Mouse (Mus musculus): ENCODE measurements around the gene Mpi. TPM values are rescaled to one million over a fixed set of nuclear protein-coding genes. Genes with fewer than 3 reads are reported as not detected.

Gene Mpi
- polyA plus RNA-seq, 1 experiment from 2014 or later, result 47.5 TPM

DNA sequence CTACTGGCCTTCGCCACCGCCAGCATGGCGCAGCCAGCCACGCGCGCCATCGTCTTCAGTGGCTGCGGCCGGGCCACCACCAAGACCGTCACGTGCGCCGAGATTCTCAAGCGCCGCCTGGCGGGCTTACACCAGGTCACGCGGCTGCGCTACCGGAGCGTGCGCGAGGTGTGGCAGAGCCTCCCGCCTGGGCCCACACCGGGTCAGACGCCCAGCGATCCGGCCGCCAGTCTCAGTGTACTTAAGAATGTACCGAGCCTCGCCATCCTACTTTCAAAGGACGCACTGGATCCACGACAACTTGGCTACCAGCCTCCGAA, 48.2 kb downstream of the Mpi start:
- DNase-seq (ENCODE audit: low spot score) (peak; percentile 70), ATAC-seq (peak; percentile 27; the same call in 1 of the 2 replicates)
- no peak overlapping the region for H3K27ac ChIP-seq (ENCODE audit: low read depth, low read length)
- peak overlapping the region; percentile 93 for H3K4me2 ChIP-seq (ENCODE audit: low read length)
- no peaks in the 10 kb centered on the region for H3K36me3 ChIP-seq (ENCODE audit: control insufficient read depth, insufficient read depth, low read length)
- WGBS, result 1% methylated on average over 34 of the region's 34 CpGs
- H3K4me1 ChIP-seq (ENCODE audit: control insufficient read depth, insufficient read depth, low read length), result peaks cover 26% of the 10 kb centered on the region
- H3K9ac ChIP-seq (ENCODE audit: low read length), result peak overlapping the region; percentile 56
- H3K4me3 ChIP-seq (ENCODE audit: low read depth, low read length), result peak overlapping the region; percentile 40
- H3K9me3 ChIP-seq (replicated peaks; ENCODE audit: control insufficient read depth, low read length), result no peaks in the 10 kb centered on the region
- H3K27me3 ChIP-seq (replicated peaks; ENCODE audit: control insufficient read depth, insufficient read depth, low read length), result peaks cover 47% of the 10 kb centered on the region

DNA sequence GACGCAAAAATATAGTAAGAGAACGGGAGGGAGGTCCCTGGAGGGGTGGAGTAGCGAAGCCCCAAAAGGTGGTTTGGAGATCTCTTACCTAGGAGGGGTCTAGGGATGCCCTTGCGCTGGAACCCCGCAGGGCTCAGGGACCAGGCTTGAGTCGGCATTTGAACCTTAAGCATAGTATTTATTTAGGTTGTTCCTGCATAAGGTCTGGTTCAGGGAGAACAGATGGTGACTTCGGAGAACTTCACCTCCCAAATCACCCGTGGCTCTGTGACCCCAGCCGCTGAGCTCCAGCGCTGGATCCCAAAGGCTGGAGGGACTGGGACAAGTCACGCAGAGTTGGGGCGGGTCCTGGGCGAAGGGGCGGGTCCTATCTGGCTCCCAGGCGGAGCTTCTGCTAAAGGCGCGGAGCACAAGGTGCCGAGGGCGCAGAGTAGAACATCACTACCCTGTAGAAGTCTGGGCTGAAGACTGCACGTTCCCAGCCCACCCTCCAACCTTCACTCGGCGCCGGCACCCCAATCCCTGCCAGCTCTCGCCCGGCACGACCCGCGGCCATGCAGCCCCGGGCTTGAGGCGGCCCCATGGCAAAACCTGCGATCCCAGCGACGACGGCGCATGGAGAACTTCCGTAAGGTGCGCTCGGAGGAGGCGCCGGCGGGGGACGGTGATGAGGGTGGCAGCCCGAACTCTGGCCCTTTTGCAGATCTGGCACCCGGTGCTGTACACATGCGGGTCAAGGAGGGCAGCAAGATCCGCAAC, 48.8 kb downstream of the Mpi start, which contains the start of gene Rpp25:
Gene Rpp25 (plus strand): TSS at position 405 of the 759 bp plus-strand sequence.
- Histone ChIP-seq H3K4me3 (ENCODE audit: low read depth, low read length) (peak within 1 kb of the TSS; percentile 40), H3K9me3 (replicated peaks; ENCODE audit: control insufficient read depth, low read length) (no peaks in the 10 kb centered on the region), H3K9ac (ENCODE audit: low read length) (peak within 1 kb of the TSS; percentile 56), H3K4me1 (ENCODE audit: control insufficient read depth, insufficient read depth, low read length) (peaks cover 26% of the 10 kb centered on the region), H3K36me3 (ENCODE audit: control insufficient read depth, insufficient read depth, low read length) (no peaks in the 10 kb centered on the region), H3K4me2 (ENCODE audit: low read length) (peak within 1 kb of the TSS; percentile 93), H3K27me3 (replicated peaks; ENCODE audit: control insufficient read depth, insufficient read depth, low read length) (peaks cover 47% of the 10 kb centered on the region), H3K27ac (ENCODE audit: low read depth, low read length) (peak within 1 kb of the TSS; percentile 94)
- ATAC-seq (peak; percentile 60), DNase-seq (ENCODE audit: low spot score) (peak; percentile 58)
- 1% methylated on average over 46 of the region's 46 CpGs for WGBS

DNA sequence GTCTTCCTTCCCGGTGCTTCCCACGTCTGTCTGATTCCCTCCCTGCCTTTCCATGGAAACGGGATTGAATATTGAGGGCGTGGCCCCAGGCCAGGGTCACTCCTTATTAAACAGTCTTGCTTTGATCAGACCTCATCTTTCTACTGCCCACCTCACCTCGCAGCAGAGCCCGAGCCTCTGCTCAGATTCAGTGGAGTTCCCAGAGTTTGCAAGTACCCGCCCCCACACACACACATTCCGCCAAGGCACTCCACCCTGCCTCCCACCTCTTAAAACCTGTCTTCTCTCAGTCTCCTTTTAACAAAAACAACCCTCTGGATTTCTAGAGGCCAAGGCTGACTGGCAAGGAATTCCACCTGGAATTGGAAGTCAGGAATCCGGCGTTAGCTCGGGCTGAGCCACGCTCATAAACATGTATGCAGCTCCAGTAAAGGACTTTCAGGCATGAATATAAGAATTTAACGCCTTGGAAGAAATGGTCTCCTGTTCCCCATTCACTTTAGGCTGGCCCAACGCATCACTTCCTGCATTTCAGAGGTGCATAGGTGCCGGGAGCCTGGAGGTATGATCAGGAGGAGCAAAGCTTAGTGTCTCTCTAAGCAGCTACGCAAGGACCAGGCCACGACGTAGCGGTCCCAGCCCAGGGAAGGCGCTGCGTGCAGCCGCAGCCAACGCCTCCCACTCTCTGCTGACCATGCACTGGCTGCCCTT, 49.5 kb downstream of the Mpi start:
- WGBS, result 10% methylated on average over 23 of the region's 23 CpGs
- H3K36me3 ChIP-seq (ENCODE audit: control insufficient read depth, insufficient read depth, low read length), result no peaks in the 10 kb centered on the region
- H3K27me3 ChIP-seq (replicated peaks; ENCODE audit: control insufficient read depth, insufficient read depth, low read length), result peaks cover 47% of the 10 kb centered on the region
- ATAC-seq, result no peak
- H3K9me3 ChIP-seq (replicated peaks; ENCODE audit: control insufficient read depth, low read length), result no peaks in the 10 kb centered on the region
- H3K9ac ChIP-seq (ENCODE audit: low read length), result peak overlapping the region; percentile 56
- peak overlapping the region; percentile 93 for H3K4me2 ChIP-seq (ENCODE audit: low read length)
- peak overlapping the region; percentile 40 for H3K4me3 ChIP-seq (ENCODE audit: low read depth, low read length)
- no peak for DNase-seq (ENCODE audit: low spot score)
- H3K27ac ChIP-seq (ENCODE audit: low read depth, low read length), result peak overlapping the region; percentile 94
- peaks cover 30% of the 10 kb centered on the region for H3K4me1 ChIP-seq (ENCODE audit: control insufficient read depth, insufficient read depth, low read length)

DNA sequence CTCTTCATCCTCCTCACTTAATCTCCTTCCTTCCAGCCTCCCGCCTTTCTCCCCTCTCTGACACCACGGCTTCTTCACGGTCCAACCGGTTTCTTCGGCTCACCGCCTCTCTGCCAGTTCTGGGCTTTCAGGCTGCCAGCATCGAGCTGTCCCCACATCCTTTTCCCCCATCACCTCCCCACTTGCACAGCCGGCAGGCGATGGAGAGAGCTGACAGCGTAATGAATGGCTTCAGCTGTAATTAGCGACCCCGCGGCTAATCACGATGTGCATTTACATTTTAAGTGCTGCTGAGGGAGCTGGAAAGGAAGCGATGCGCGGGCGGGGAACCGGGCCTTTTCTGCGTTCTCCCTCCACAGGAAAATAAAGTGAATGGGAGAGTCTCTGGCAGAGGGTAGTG, 50.7 kb downstream of the Mpi start:
- peak; percentile 86 for ATAC-seq
- peak; percentile 96 for DNase-seq (ENCODE audit: low spot score)
- no peaks in the 10 kb centered on the region for H3K36me3 ChIP-seq (ENCODE audit: control insufficient read depth, insufficient read depth, low read length)
- no peaks in the 10 kb centered on the region for H3K9me3 ChIP-seq (replicated peaks; ENCODE audit: control insufficient read depth, low read length)
- peak overlapping the region; percentile 94 for H3K27ac ChIP-seq (ENCODE audit: low read depth, low read length)
- under 1% methylated on average over 20 of the region's 20 CpGs for WGBS
- peaks cover 47% of the 10 kb centered on the region for H3K27me3 ChIP-seq (replicated peaks; ENCODE audit: control insufficient read depth, insufficient read depth, low read length)
- H3K4me2 ChIP-seq (ENCODE audit: low read length), result peak overlapping the region; percentile 93
- H3K4me3 ChIP-seq (ENCODE audit: low read depth, low read length), result peak overlapping the region; percentile 29
- H3K4me1 ChIP-seq (ENCODE audit: control insufficient read depth, insufficient read depth, low read length), result peaks cover 30% of the 10 kb centered on the region
- H3K9ac ChIP-seq (ENCODE audit: low read length), result peak overlapping the region; percentile 59

DNA sequence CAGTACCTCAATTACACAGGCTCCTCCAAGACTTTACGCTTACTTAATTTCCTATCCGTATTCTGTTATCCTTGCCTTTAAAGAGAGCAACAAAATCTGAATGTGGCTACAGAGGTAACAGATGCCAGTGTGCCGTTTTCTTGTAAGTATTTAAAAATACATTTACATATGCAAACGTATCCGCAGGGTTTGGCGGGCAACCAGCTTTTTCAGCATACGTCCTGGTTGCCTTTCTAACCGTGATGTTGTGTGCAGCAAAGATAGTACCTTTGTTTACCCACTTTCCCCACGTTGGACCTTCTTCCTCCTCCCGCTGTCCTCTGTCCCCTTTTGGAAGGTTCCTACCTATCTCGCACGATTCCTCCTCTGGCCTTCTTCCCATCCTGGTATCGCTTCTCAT, 51.1 kb downstream of the Mpi start:
- peak; percentile 84 for DNase-seq (ENCODE audit: low spot score)
- H3K27ac ChIP-seq (ENCODE audit: low read depth, low read length), result peak overlapping the region; percentile 94
- peaks cover 30% of the 10 kb centered on the region for H3K4me1 ChIP-seq (ENCODE audit: control insufficient read depth, insufficient read depth, low read length)
- H3K27me3 ChIP-seq (replicated peaks; ENCODE audit: control insufficient read depth, insufficient read depth, low read length), result peaks cover 45% of the 10 kb centered on the region
- ATAC-seq, result peak; percentile 15; the same call in 1 of the 2 replicates
- no peaks in the 10 kb centered on the region for H3K9me3 ChIP-seq (replicated peaks; ENCODE audit: control insufficient read depth, low read length)
- peak overlapping the region; percentile 59 for H3K9ac ChIP-seq (ENCODE audit: low read length)
- H3K36me3 ChIP-seq (ENCODE audit: control insufficient read depth, insufficient read depth, low read length), result no peaks in the 10 kb centered on the region
- peak overlapping the region; percentile 29 for H3K4me3 ChIP-seq (ENCODE audit: low read depth, low read length)
- 2% methylated on average over 13 of the region's 13 CpGs for WGBS
- H3K4me2 ChIP-seq (ENCODE audit: low read length), result peak overlapping the region; percentile 93

DNA sequence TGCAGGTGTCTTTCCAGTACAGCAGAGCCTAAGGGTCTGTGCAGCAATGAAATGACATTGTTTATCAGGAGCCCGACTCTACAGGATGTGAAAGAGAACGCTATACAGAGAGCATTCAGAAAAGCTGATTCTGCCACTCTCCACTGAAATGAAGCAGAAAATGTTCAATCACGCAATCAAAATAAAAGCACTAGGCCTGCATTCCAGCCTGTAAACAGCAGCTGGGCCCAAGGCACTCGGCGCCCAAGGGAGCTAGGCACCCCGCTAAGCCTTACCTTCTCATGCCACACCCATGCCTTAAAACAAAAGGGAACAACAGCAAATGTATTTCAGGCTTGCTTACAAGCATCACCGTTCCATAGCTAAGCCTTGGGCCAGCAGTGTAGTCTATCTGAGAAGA, 54.0 kb downstream of the Mpi start:
- 39% methylated on average over 7 of the region's 7 CpGs for WGBS
- Histone ChIP-seq H3K36me3 (ENCODE audit: control insufficient read depth, insufficient read depth, low read length) (no peaks in the 10 kb centered on the region), H3K4me3 (ENCODE audit: low read depth, low read length) (no peak overlapping the region), H3K9ac (ENCODE audit: low read length) (0 out of 2 replicates have a peak overlapping the region, but pooled peaks have one; percentile 22), H3K9me3 (replicated peaks; ENCODE audit: control insufficient read depth, low read length) (no peaks in the 10 kb centered on the region), H3K27me3 (replicated peaks; ENCODE audit: control insufficient read depth, insufficient read depth, low read length) (peaks cover 17% of the 10 kb centered on the region), H3K4me2 (ENCODE audit: low read length) (peak overlapping the region; percentile 16; the same call in 1 of the 2 replicates), H3K27ac (ENCODE audit: low read depth, low read length) (peak overlapping the region; percentile 63), H3K4me1 (ENCODE audit: control insufficient read depth, insufficient read depth, low read length) (peaks cover 25% of the 10 kb centered on the region)
- no peak for ATAC-seq
- peak; percentile 35 for DNase-seq (ENCODE audit: low spot score)

DNA sequence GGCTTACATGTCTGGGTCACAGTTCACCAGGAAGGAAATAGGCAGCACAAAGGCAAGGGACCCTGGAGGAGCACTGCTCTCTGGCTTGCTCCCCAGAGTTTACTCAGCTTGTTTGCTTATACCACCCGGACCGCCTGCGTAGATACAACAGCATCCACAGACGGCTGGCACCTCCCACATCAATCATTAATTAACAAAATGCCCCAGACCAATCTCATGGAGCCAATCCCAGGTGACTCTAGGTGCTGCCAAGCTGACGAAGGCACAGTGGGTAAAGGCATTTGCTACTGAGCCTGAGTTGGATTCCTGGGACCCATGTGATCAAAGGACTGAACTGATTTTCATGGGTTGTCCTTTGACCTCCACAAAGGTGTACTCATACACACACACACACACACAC, 55.3 kb downstream of the Mpi start:
- DNase-seq (ENCODE audit: low spot score) (no peak), ATAC-seq (no peak)
- Histone ChIP-seq H3K27ac (ENCODE audit: low read depth, low read length) (no peak overlapping the region), H3K4me3 (ENCODE audit: low read depth, low read length) (no peak overlapping the region), H3K4me1 (ENCODE audit: control insufficient read depth, insufficient read depth, low read length) (peaks cover 13% of the 10 kb centered on the region), H3K9me3 (replicated peaks; ENCODE audit: control insufficient read depth, low read length) (no peaks in the 10 kb centered on the region), H3K9ac (ENCODE audit: low read length) (no peak overlapping the region), H3K27me3 (replicated peaks; ENCODE audit: control insufficient read depth, insufficient read depth, low read length) (peaks cover 8% of the 10 kb centered on the region), H3K4me2 (ENCODE audit: low read length) (no peak overlapping the region), H3K36me3 (ENCODE audit: control insufficient read depth, insufficient read depth, low read length) (no peaks in the 10 kb centered on the region)
- WGBS, result 73% methylated on average over 5 of the region's 5 CpGs

DNA sequence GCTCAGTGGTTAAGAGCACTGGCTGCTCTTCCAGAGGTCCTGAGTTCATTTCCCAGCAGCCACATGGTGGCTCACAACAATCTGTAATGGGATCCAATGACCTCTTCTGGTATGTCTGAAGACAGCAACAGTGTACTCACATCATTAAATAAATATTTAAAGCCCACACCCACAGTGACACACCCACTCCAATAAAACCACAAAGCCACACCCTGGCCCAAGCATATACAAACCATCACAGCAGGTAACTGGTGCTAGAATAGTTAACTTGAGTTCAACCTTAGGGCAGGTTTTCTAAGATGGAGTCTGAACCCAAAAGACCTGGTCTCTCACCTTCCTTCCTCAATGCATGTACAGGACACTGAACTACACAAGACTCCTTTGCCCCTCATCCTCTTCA, 57.6 kb downstream of the Mpi start:
- Histone ChIP-seq H3K4me3 (ENCODE audit: low read depth, low read length) (no peak overlapping the region), H3K9me3 (replicated peaks; ENCODE audit: control insufficient read depth, low read length) (no peaks in the 10 kb centered on the region), H3K27me3 (replicated peaks; ENCODE audit: control insufficient read depth, insufficient read depth, low read length) (no peaks in the 10 kb centered on the region), H3K4me1 (ENCODE audit: control insufficient read depth, insufficient read depth, low read length) (peaks cover 4% of the 10 kb centered on the region; the same call in 1 of the 2 replicates), H3K27ac (ENCODE audit: low read depth, low read length) (no peak overlapping the region), H3K9ac (ENCODE audit: low read length) (no peak overlapping the region), H3K4me2 (ENCODE audit: low read length) (no peak overlapping the region), H3K36me3 (ENCODE audit: control insufficient read depth, insufficient read depth, low read length) (no peaks in the 10 kb centered on the region)
- DNase-seq (ENCODE audit: low spot score), result no peak
- ATAC-seq, result no peak

Measured in forebrain, embryonic 14.5 days (tissue).